Mouse (Mus musculus): ENCODE results near the gene Flt1.
"Not testable (repeated sequence)": the region's sequence is repeated elsewhere in the genome, so short reads cannot be mapped to it uniquely, and the experiment has no call there.

Gene Flt1

GRCm38 (mm10) chr5:147557641-147558040 is 168.2 kb downstream of the Flt1 start:
- intact Hi-C loops (cut with DNase I) = not testable (repeated sequence)

GRCm38 (mm10) chr5:147551879-147552627 is 173.8 kb downstream of the Flt1 start:
- intact Hi-C loops (cut with DNase I) = no loop called here

- intact Hi-C loops (cut with DNase I) = no loop called here
Observed at GRCm38 (mm10) chr5:147549016-147549755, 176.6 kb downstream of the Flt1 start.

DNA sequence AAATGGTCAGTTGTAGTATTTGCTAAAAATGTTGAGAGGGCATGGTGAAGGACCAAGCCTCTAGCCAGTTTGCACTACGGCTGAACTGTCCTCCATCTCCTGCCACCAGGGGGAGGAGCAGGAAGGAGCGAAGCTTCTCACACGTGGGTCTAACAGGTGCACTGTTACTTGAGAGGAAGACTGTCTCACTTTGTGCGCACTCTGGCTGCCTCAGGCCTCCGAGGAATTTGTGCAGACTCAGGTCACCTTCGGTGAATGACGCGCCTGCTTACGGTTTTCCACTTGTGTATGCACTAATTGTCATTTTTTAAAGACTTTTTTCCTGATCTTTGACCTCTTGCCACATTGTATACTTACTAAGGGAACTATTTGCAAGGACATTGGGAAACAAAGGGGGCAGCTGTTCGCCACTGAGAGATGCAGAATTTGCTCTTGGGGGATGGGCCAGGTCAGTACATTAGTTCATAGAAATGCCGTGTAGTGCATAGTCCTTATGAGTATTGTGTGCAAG is 180.0 kb downstream of the Flt1 start:
- intact Hi-C loops (cut with DNase I) = no loop called here

DNA sequence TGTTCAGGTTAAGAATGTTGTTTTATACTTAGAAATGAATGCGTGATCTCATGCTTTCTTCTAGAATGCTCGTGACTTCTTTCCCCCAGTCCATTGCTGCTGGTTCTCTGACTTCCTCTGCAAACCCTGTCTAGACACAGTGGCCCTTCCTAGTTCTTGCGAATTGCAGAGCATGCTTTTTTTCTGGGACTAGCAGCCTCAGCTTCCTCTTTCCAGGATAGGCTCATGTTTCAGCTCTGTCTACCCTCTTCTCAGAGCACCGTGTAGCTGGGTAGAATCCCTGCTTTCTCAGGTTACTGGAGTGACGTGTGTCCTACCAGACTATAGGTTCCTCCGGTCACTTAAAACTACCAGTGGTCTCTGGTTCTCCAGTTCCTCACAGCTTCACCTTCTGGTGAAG is 183.5 kb downstream of the Flt1 start:
- intact Hi-C loops (cut with DNase I) = no loop called here

DNA sequence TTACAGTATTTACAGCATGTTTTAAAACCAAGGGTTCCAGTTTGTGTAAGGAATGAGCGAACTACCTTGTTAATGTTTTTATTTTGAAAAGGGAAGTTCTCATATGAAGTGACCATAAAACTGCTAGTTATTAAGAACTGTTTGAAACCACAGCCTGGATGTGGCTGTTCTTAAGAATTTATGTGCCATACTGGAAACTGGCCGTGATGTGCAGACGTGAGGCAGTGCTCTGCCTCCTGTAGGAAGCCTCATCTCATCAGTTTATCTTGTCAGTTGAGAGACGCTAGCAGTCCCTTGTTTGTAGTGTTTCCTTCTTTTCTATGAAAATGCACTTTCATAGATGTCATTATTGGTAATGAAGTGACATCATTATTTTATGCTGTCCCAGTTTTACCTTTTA is 186.0 kb downstream of the Flt1 start:
- intact Hi-C loops (cut with DNase I) = loop anchor here (10.0 kb wide), 1 partner anchor 105 kb away; the partner anchor contains the start of gene Pan3

DNA sequence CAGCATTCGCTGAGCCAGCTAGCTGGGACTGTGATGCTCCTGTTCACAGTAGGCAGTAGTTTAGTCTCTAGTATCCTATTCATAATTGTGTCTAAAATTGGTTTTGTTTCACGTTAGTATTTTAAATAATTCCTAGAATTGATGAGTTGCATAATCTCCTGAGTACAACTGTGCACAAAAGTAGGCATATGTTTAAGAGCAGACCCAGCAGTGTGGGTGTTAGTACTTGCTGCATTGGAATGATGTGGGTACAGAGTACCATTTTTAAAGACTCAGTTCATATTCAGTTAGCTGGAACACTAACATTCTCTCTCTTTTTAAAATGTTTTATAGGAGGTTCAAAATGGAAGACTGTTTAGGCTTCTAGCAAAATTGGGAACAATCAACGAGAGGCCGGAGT is 186.4 kb downstream of the Flt1 start:
- intact Hi-C loops (cut with DNase I) = loop anchor here (10.0 kb wide), 1 partner anchor 105 kb away; the partner anchor contains the start of gene Pan3

DNA sequence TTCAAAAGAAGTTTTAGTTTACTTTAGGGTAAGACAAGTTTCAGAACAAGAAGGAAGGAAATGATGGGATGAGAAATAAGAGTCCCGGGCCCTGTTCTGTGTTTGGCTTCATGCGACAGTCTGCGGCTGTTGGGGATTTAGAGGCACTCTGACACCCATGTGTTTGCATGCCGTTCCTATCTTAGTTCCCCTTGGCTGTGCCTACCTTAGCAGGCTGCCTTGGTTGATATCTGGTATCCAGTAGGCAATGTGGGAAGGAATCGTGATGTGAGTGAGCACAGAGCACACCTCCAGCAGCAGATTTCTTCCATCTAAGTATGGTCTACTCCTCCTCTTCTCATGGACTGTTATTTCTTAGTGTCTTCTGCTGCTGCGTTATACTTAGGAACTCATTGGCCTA is 193.8 kb downstream of the Flt1 start:
- intact Hi-C loops (cut with DNase I) = loop anchor here (10.0 kb wide), 1 partner anchor 97 kb away; the partner anchor contains the start of gene Pan3

- intact Hi-C loops (cut with DNase I) = no loop called here
Observed at GRCm38 (mm10) chr5:147527788-147528187, 198.0 kb downstream of the Flt1 start.

DNA sequence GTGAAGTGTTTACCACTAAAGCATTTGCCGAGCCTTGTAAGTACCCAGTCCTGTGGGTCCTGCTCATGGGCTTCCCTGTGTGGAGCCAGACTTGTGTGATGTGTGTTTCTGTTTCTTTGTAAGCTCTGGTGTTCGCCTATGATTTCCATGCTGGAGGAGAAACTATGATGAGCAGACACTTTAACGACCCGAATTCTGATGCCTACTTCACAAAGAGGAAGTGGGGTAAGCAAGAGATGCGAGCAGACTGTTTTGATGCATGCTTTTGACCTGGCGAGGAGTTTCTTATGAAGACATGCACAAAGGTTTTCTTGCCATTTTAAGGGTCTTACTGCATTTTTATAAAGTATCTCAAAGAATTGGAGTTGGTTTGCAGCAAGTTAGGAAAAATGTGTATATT is 198.8 kb downstream of the Flt1 start:
- intact Hi-C loops (cut with DNase I) = no loop called here

All from adrenal gland (tissue).